Mouse (Mus musculus): ENCODE measurements around the gene Cttn. TPM values are rescaled to one million over a fixed set of nuclear protein-coding genes. Genes with fewer than 3 reads are reported as not detected.

The Cttn gene
- total RNA-seq (2012; rRNA removed) = 0.13 and 0.55 TPM in 2 replicates
- not detected in 2 replicates for total RNA-seq (2014; rRNA removed)
- not detected in 2 replicates for polyA plus RNA-seq (2012; ENCODE audit: insufficient read length, low read depth)

DNA sequence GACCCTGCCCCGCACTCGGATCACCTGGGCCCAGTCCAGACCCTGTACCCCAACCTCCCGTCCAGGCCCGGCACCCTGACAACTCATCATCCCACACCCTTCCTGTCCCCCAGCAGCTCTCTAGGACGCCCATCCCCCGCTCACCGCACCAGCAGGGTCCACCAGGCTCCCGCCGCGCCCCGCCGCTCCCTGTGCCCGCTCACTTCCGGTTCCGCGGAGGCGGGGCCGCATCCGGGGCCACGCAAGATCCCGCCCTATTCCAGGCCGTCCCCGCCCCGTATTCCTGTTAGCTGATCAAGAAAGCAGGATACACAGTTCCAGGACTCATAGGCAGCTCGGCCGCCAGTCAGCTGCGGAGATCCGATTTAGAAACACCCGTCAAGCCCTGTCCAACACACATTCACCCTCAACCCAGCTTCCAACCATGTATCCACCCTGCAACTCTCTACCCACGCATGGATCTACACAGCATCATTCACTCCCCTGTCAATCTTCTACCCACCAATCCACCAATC lies at the start of gene Cttn:
Cttn (minus strand) TSS at position 465 of the 515 bp plus-strand sequence.
- H3K36me3 ChIP-seq (replicated peaks in 1 of 2; ENCODE audit: control insufficient read depth in 1 of 2, insufficient read depth in 1 of 2, low read length in 1 of 2) = no peaks in the 10 kb centered on the region
- dilution Hi-C loops (cut with MboI; ENCODE audit: extremely low pct_ligation_motif_present, extremely low pct_unique_long_range_greater_than_20kb, low sequenced_read_pairs) = no loop called here

DNA sequence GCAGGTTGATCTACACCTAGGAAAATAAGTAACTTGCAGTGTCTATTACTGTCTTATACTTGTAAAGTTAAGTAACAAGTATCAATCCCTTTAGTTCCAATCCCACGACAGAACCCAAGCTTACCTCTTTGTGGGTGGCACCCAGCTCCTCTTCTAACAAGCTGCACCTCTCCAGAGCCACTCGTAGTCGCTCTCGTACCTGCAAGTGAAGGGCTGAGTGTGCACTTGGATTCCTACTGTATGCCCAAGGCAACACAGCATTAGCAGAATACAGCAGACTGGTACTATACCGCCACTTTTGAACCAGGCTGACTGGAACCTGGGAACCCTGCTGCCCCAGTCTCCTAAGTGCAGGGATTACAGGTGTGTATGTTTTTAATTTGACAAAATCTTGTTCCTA lies 49.0 kb upstream of the Cttn start:
- H3K4me1 ChIP-seq (ENCODE audit: control insufficient read depth in 1 of 2, insufficient read depth in 2 of 2) = peaks cover 5 to 6% of the 10 kb centered on the region in 2 experiments; a peak in 1 of 4 replicates
- dilution Hi-C loops (cut with MboI; ENCODE audit: extremely low pct_ligation_motif_present, extremely low pct_unique_long_range_greater_than_20kb, low sequenced_read_pairs) = no loop called here

More for the DNA sequence above, at the start of gene Cttn:
- Histone ChIP-seq H3K9ac (ENCODE audit: insufficient read depth, low read depth) (no peak within 1 kb of the TSS), H3K27me3 (replicated peaks) (peaks cover 19% of the 10 kb centered on the region), H3K79me2 (replicated peaks; ENCODE audit: control insufficient read depth, extremely low read depth, insufficient read depth, poor library complexity, severe bottlenecking) (no peaks in the 10 kb centered on the region), H3K27ac (ENCODE audit: insufficient read depth, low read depth) (no peak within 1 kb of the TSS), H3K4me1 (ENCODE audit: control insufficient read depth in 1 of 2, insufficient read depth in 2 of 2) (0 out of 4 replicates have a peak, but pooled peaks cover 0 to 3% of the 10 kb centered on the region in 2 experiments), H3K9me3 (replicated peaks; ENCODE audit: low read length) (peaks cover 6% of the 10 kb centered on the region), H3K4me3 (replicated peaks in 1 of 3; ENCODE audit: low read depth in 2 of 3, low read length in 2 of 3, poor library complexity in 1 of 3) (no peak within 1 kb of the TSS), H3K4me2 (ENCODE audit: insufficient read depth, low read depth, poor library complexity, severe bottlenecking) (no peak within 1 kb of the TSS)
- TF ChIP-seq TCF12 (IDR thresholded peaks at IDR 0.05; ENCODE audit: low read depth, low read length) = no peak
- TF ChIP-seq RCOR1 (conservative IDR thresholded peaks at IDR 0.05; ENCODE audit: low read depth, low read length) = no peak
- TF ChIP-seq E2F4 (IDR thresholded peaks at IDR 0.05; ENCODE audit: insufficient replicate concordance, low read depth, low read length) = no peak
- in situ Hi-C loops (cut with MboI; ENCODE audit: low pct_ligation_motif_present, low pct_unique_long_range_greater_than_20kb, low sequenced_read_pairs) = no loop called here
- DNase-seq (ENCODE audit: extremely low read depth) = no peak

DNA sequence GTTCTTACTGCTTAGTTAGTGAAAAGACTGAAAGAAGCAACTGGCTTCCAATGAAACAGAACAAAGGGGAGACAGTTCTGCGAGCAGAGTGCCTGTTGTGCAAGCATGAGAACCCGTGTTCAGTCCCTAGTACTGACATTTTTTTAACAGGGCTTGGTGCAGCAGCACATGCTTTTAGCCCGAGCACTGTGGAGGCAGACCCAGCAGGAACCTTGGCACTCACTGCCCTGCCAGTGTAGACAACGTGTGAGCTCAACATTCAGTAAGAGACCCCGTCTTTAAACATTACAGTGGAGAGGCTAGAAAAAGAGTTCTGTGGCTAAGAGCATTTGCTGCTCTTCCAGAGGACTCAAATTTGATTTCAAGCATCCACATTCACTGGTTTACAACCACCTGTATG lies 45.9 kb upstream of the Cttn start:
- peaks cover 57 to 89% of the 10 kb centered on the region in 2 experiments for H3K36me3 ChIP-seq (replicated peaks in 1 of 2; ENCODE audit: control insufficient read depth in 1 of 2, insufficient read depth in 1 of 2, low read length in 1 of 2)
- DNase-seq (ENCODE audit: extremely low read depth) = no peak
- H3K4me2 ChIP-seq (ENCODE audit: insufficient read depth, low read depth, poor library complexity, severe bottlenecking) = no peak overlapping the region
- no peaks in the 10 kb centered on the region for H3K79me2 ChIP-seq (replicated peaks; ENCODE audit: control insufficient read depth, extremely low read depth, insufficient read depth, poor library complexity, severe bottlenecking)
- TF ChIP-seq USF1 (IDR thresholded peaks at IDR 0.05; ENCODE audit: low read depth, low read length) = no peak
- TF ChIP-seq ZMIZ1 (IDR thresholded peaks at IDR 0.05; ENCODE audit: low read depth, low read length) = no peak
- no peak for TF ChIP-seq MXI1 (IDR thresholded peaks at IDR 0.05; ENCODE audit: low read depth, low read length)
- no peak for TF ChIP-seq NELFE (IDR thresholded peaks at IDR 0.05; ENCODE audit: low read depth, low read length)
- TF ChIP-seq MEF2A (IDR thresholded peaks at IDR 0.05; ENCODE audit: borderline replicate concordance, low read depth, low read length) = no peak
- no peak for TF ChIP-seq RCOR1 (conservative IDR thresholded peaks at IDR 0.05; ENCODE audit: low read depth, low read length)
- TF ChIP-seq POLR2AphosphoS2 (IDR thresholded peaks at IDR 0.05; ENCODE audit: low read depth, low read length) = no peak
- TF ChIP-seq ETS1 (conservative IDR thresholded peaks at IDR 0.05; ENCODE audit: low read depth, low read length) = no peak
- TF ChIP-seq MAX (IDR thresholded peaks at IDR 0.05; ENCODE audit: low read length) = no peak
- TF ChIP-seq HCFC1 (IDR thresholded peaks at IDR 0.05; ENCODE audit: low read depth, low read length) = no peak
- TF ChIP-seq MAZ (IDR thresholded peaks at IDR 0.05; ENCODE audit: low read depth, low read length) = no peak
- TF ChIP-seq TCF12 (IDR thresholded peaks at IDR 0.05; ENCODE audit: low read depth, low read length) = no peak
- no peak overlapping the region for H3K9ac ChIP-seq (ENCODE audit: insufficient read depth, low read depth)
- H3K4me3 ChIP-seq (replicated peaks in 1 of 3; ENCODE audit: low read depth in 2 of 3, low read length in 2 of 3, poor library complexity in 1 of 3) = no peak overlapping the region
- in situ Hi-C loops (cut with MboI; ENCODE audit: low pct_ligation_motif_present, low pct_unique_long_range_greater_than_20kb, low sequenced_read_pairs) (no loop called here), dilution Hi-C loops (cut with MboI; ENCODE audit: extremely low pct_ligation_motif_present, extremely low pct_unique_long_range_greater_than_20kb, low sequenced_read_pairs) (no loop called here)
- H3K27ac ChIP-seq (ENCODE audit: insufficient read depth, low read depth) = no peak overlapping the region
- no peaks in the 10 kb centered on the region for H3K9me3 ChIP-seq (replicated peaks; ENCODE audit: low read length)
- H3K27me3 ChIP-seq (replicated peaks) = no peaks in the 10 kb centered on the region
- no peaks in the 10 kb centered on the region for H3K4me1 ChIP-seq (ENCODE audit: control insufficient read depth in 1 of 2, insufficient read depth in 2 of 2)

More for the DNA sequence above, 49.0 kb upstream of the Cttn start:
- no peaks in the 10 kb centered on the region for H3K9me3 ChIP-seq (replicated peaks; ENCODE audit: low read length)
- TF ChIP-seq JUN (IDR thresholded peaks at IDR 0.05; ENCODE audit: insufficient read depth, low read depth, low read length) = no peak
- no peak for TF ChIP-seq UBTF (IDR thresholded peaks at IDR 0.05; ENCODE audit: low read depth, low read length)
- no peaks in the 10 kb centered on the region; the same call in none of the 2 replicates for H3K79me2 ChIP-seq (replicated peaks; ENCODE audit: control insufficient read depth, extremely low read depth, insufficient read depth, poor library complexity, severe bottlenecking)
- H3K27ac ChIP-seq (ENCODE audit: insufficient read depth, low read depth) = no peak overlapping the region
- H3K27me3 ChIP-seq (replicated peaks) = no peaks in the 10 kb centered on the region
- no peak overlapping the region for H3K4me3 ChIP-seq (replicated peaks in 1 of 3; ENCODE audit: low read depth in 2 of 3, low read length in 2 of 3, poor library complexity in 1 of 3)
- in situ Hi-C loops (cut with MboI; ENCODE audit: low pct_ligation_motif_present, low pct_unique_long_range_greater_than_20kb, low sequenced_read_pairs) = no loop called here
- H3K9ac ChIP-seq (ENCODE audit: insufficient read depth, low read depth) = no peak overlapping the region
- DNase-seq (ENCODE audit: extremely low read depth) = no peak
- no peak overlapping the region for H3K4me2 ChIP-seq (ENCODE audit: insufficient read depth, low read depth, poor library complexity, severe bottlenecking)
- peaks cover 34 to 70% of the 10 kb centered on the region in 2 experiments for H3K36me3 ChIP-seq (replicated peaks in 1 of 2; ENCODE audit: control insufficient read depth in 1 of 2, insufficient read depth in 1 of 2, low read length in 1 of 2)

All from CH12.LX (cell line).